Mouse (Mus musculus) intestine, embryonic 16.5 days (tissue): ENCODE data around the gene Ski. TPM values are rescaled to one million over a fixed set of nuclear protein-coding genes. Genes with fewer than 3 reads are reported as not detected.
A peak's percentile ranks its signal among the peaks of the same experiment; 100 is the strongest.

Source experiments
- ATAC-seq: fragments of 200-750 bp; cut with Nextera tagmentation; 2 replicates; pipeline ENCODE4 v1.8.0; 2017; ENCODE audit warnings: moderate TSS enrichment, moderate library complexity
- H3K27ac ChIP-seq: fragments of 300-500 bp; sonication (generic); 2 replicates; pipeline ENCODE4 v1.5.1; 2014; ENCODE audit warnings: mild to moderate bottlenecking, low read length
- H3K27me3 ChIP-seq: fragments of 300-500 bp; sonication (generic); replicated peaks from 2 replicates; pipeline ENCODE4 v1.6.1; 2014; ENCODE audit warnings: low read length, control low read depth, mixed read lengths; ENCODE audit not compliant: control insufficient read depth, insufficient read depth
- H3K36me3 ChIP-seq: fragments of 300-500 bp; sonication (generic); 2 replicates; pipeline ENCODE4 v1.6.1; 2014; ENCODE audit warnings: low read length, control low read depth; ENCODE audit not compliant: control insufficient read depth, insufficient read depth
- H3K4me1 ChIP-seq: fragments of 300-500 bp; sonication (generic); 2 replicates; pipeline ENCODE4 v1.6.1; 2014; ENCODE audit warnings: low read length, control low read depth, mixed read lengths; ENCODE audit not compliant: control insufficient read depth, insufficient read depth
- H3K4me2 ChIP-seq: fragments of 300-500 bp; sonication (generic); 2 replicates; pipeline ENCODE4 v1.6.1; 2014; ENCODE audit warnings: low read depth, low read length, control low read depth
- H3K4me3 ChIP-seq: fragments of 300-500 bp; sonication (generic); 2 replicates; pipeline ENCODE4 v1.5.1; 2014; ENCODE audit warnings: mild to moderate bottlenecking, low read length
- H3K9ac ChIP-seq: fragments of 300-500 bp; sonication (generic); 2 replicates; pipeline ENCODE4 v1.6.1; 2014; ENCODE audit warnings: low read depth, low read length
- H3K9me3 ChIP-seq: fragments of 300-500 bp; sonication (generic); 2 replicates; pipeline ENCODE4 v1.6.1; 2016; ENCODE audit warnings: low read length, control low read depth; ENCODE audit not compliant: control insufficient read depth
- WGBS: fragments of 180-500 bp; shearing (Covaris S2); extraction: QIAGEN DNeasy Blood & Tissue Kit; methylation state at CpG from one replicate; pipeline ENCODE4 v1.1.7; 2014; 5-methylcytosine and 5-hydroxymethylcytosine counted together
- polyA plus RNA-seq: library from polyadenylated mRNA; unstranded; fragments of >200 nt; fragmentation: Nextera tagmentation; extraction: Ambion mirVana; gene quantifications from 2 replicates; pipeline ENCODE4 v1.2.1, GENCODE M21; 2015

Ski gene
- polyA plus RNA-seq, 1 experiment from 2014 or later, result 11.4 TPM

- no peaks in the 10 kb centered on the region for H3K36me3 ChIP-seq
- ATAC-seq, result peak; percentile 43
- no peak overlapping the region for H3K4me3 ChIP-seq
- peaks cover 51% of the 10 kb centered on the region for H3K4me1 ChIP-seq
- H3K27ac ChIP-seq, result peak overlapping the region; percentile 76
- no peaks in the 10 kb centered on the region for H3K9me3 ChIP-seq
- peak overlapping the region; percentile 56 for H3K9ac ChIP-seq
- no peak overlapping the region for H3K4me2 ChIP-seq
- no peaks in the 10 kb centered on the region for H3K27me3 ChIP-seq
- 27% methylated on average over 5 of the region's 5 CpGs for WGBS
These were observed 15.9 kb upstream of the Ski start for GRCm38 (mm10) chr4:155238276-155238675.

- H3K27ac ChIP-seq, result peak overlapping the region; percentile 100
- H3K4me1 ChIP-seq, result peaks cover 53% of the 10 kb centered on the region
- no peak overlapping the region for H3K4me3 ChIP-seq
- H3K27me3 ChIP-seq, result no peaks in the 10 kb centered on the region
- ATAC-seq, result no peak
- 83% methylated on average over 12 of the region's 12 CpGs for WGBS
- H3K9me3 ChIP-seq, result no peaks in the 10 kb centered on the region
- H3K36me3 ChIP-seq, result no peaks in the 10 kb centered on the region
- H3K9ac ChIP-seq, result peak overlapping the region; percentile 76
- no peak overlapping the region for H3K4me2 ChIP-seq
These were observed 14.5 kb upstream of the Ski start for GRCm38 (mm10) chr4:155236737-155237385.

GRCm38 (mm10) chr4:155235311-155236119, 13.1 kb upstream of the Ski start:
- peak; percentile 78 for ATAC-seq
- H3K4me1 ChIP-seq, result peaks cover 53% of the 10 kb centered on the region
- H3K27ac ChIP-seq, result peak overlapping the region; percentile 100
- WGBS, result 12% methylated on average over 18 of the region's 18 CpGs
- H3K27me3 ChIP-seq, result no peaks in the 10 kb centered on the region
- H3K36me3 ChIP-seq, result no peaks in the 10 kb centered on the region
- H3K4me3 ChIP-seq, result 0 out of 2 replicates have a peak overlapping the region, but pooled peaks have one; percentile 12
- H3K4me2 ChIP-seq, result peak overlapping the region; percentile 55
- H3K9ac ChIP-seq, result peak overlapping the region; percentile 76
- no peaks in the 10 kb centered on the region for H3K9me3 ChIP-seq

- H3K4me1 ChIP-seq, result peaks cover 53% of the 10 kb centered on the region
- peak overlapping the region; percentile 76 for H3K9ac ChIP-seq
- WGBS, result 33% methylated on average over 8 of the region's 8 CpGs
These were observed 12.2 kb upstream of the Ski start for GRCm38 (mm10) chr4:155234371-155235310.

GRCm38 (mm10) chr4:155233878-155234277, 11.5 kb upstream of the Ski start:
- Histone ChIP-seq H3K4me3 (no peak overlapping the region), H3K9me3 (no peaks in the 10 kb centered on the region), H3K4me2 (peak overlapping the region; percentile 4; the same call in 1 of the 2 replicates), H3K27ac (peak overlapping the region; percentile 100), H3K36me3 (no peaks in the 10 kb centered on the region), H3K4me1 (peaks cover 53% of the 10 kb centered on the region), H3K27me3 (no peaks in the 10 kb centered on the region), H3K9ac (peak overlapping the region; percentile 76)
- peak; percentile 54 for ATAC-seq
- WGBS, result 19% methylated on average over 10 of the region's 10 CpGs

More at GRCm38 (mm10) chr4:155234371-155235310, 12.2 kb upstream of the Ski start:
- Histone ChIP-seq H3K4me3 (no peak overlapping the region), H3K4me2 (peak overlapping the region; percentile 55), H3K27ac (peak overlapping the region; percentile 100), H3K9me3 (no peaks in the 10 kb centered on the region), H3K36me3 (no peaks in the 10 kb centered on the region), H3K27me3 (no peaks in the 10 kb centered on the region)
- ATAC-seq, result peak; percentile 53

- no peaks in the 10 kb centered on the region for H3K9me3 ChIP-seq
- H3K27me3 ChIP-seq, result no peaks in the 10 kb centered on the region
- H3K4me3 ChIP-seq, result no peak overlapping the region
- 66% methylated on average over 5 of the region's 5 CpGs for WGBS
- no peak for ATAC-seq
- H3K36me3 ChIP-seq, result no peaks in the 10 kb centered on the region
- no peak overlapping the region for H3K4me2 ChIP-seq
- H3K4me1 ChIP-seq, result peaks cover 9% of the 10 kb centered on the region
- no peak overlapping the region for H3K9ac ChIP-seq
- H3K27ac ChIP-seq, result no peak overlapping the region
These were observed 6.1 kb upstream of the Ski start for GRCm38 (mm10) chr4:155228461-155228860.

GRCm38 (mm10) chr4:155227986-155228385, 5.6 kb upstream of the Ski start:
- Histone ChIP-seq H3K9me3 (no peaks in the 10 kb centered on the region), H3K4me2 (no peak overlapping the region), H3K27ac (no peak overlapping the region), H3K4me3 (no peak overlapping the region), H3K9ac (no peak overlapping the region), H3K27me3 (no peaks in the 10 kb centered on the region), H3K4me1 (peaks cover 5% of the 10 kb centered on the region; the same call in 1 of the 2 replicates), H3K36me3 (no peaks in the 10 kb centered on the region)
- no peak for ATAC-seq
- 82% methylated on average over 4 of the region's 4 CpGs for WGBS

- Histone ChIP-seq H3K9ac (no peak overlapping the region), H3K27ac (no peak overlapping the region), H3K27me3 (no peaks in the 10 kb centered on the region), H3K4me2 (no peak overlapping the region), H3K4me1 (peaks cover 5% of the 10 kb centered on the region; the same call in 1 of the 2 replicates), H3K4me3 (no peak overlapping the region), H3K36me3 (no peaks in the 10 kb centered on the region), H3K9me3 (no peaks in the 10 kb centered on the region)
- WGBS, result 80% methylated on average over 5 of the region's 5 CpGs
- no peak for ATAC-seq
These were observed 3.5 kb upstream of the Ski start for GRCm38 (mm10) chr4:155225918-155226317.
